Mouse (Mus musculus) spleen, postnatal 14 days (tissue): ENCODE data around the gene Alkbh7.

Experiments
- DNase-seq, 2 experiments: peaks; one replicate each; pipeline ENCODE4 v3.0.0; 2021 to 2022; ENCODE audit warnings: low spot score in 2 of 2

The Alkbh7 gene

DNA sequence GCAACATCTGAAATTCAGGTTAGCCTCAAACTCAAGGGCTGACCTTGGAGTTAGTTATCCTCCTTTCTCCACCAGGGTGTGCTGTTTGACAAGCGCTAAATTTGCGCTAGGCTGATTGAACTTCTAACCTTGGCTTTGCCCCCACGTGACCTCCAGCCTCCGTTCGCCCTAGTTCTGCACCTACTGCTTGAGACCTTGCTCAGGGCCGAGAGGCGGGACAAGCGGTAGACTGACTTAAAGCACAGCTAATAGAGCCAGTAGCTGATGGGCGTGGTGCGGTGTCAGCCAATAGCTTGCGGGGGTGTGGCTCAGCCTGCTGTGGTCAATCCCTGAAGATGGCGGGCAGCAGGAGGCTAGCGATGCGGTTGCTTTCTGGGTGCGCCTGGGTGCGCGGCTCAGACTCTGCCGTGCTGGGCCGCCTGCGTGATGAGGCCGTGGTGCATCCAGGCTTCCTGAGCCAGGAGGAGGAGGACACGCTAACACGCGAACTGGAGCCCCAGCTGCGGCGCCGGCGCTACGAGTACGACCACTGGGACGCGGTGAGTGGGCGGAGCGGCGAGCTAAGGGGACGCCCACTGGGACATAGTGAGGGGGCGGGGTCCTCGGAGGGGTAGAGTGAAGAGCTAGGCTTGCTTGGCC lies at the start of gene Alkbh7:
Alkbh7 (plus strand) TSS at position 311 of the 639 bp plus-strand sequence.
- DNase-seq, result peak; percentile 88 to 90

DNA sequence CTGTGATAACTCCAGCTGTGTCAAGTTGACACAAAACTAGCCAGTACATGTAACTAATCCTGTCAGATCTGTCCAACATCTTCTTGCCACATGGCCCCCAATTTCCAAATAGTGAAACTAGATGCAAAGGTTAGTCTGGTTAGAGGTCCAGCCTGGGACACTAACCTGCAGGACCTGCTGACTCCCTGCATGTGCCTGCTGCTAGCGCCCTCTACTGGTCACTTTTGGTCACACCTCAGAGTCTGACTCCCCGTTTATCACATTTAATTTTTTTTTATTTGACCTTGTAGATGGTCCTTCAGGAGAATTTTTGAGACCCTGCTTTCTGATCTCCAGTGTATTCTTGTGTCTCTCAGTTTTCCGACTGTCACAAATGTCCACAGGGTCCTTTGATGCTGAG lies 46.2 kb upstream of the Alkbh7 start:
- peak; percentile 28 to 56 for DNase-seq

DNA sequence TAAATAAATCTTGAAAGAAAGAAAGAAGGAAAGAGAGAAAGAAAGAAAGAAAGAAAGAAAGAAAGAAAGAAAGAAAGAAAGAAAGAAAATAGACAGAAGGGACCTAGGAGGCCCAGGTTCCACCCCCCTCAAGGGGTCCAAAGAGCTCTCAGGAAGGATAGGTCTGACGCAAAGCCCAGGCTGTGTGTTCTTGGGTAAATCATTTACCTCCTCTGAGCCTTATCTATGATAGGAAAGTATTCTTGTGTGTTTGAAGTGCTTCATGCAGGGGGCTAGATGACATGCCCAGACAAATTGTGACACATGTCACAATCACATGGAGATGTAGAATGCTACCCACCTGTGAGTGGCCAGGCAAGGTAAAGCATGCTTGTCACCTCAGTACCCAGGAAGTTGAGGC lies 44.5 kb upstream of the Alkbh7 start:
- DNase-seq, result no peak

DNA sequence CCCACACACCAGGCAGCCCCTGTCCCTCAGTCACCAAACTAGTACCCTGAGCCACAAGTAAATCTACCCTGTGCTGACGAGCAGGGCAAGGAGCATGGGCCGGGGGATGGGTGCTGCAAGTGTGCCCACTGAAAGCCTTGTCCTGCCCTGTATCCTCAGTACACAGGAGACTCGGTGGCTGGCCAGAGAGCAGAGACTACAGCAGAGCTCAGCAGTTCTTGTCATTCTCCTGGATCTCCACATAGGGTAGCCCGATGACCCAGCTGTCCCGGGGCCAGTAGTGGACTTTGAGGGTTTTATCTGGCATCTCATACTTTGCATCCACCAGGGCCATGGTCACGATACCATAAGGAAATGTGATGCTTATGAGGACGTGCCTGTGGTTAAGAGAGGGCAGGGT lies 42.3 kb upstream of the Alkbh7 start:
- no peak for DNase-seq

DNA sequence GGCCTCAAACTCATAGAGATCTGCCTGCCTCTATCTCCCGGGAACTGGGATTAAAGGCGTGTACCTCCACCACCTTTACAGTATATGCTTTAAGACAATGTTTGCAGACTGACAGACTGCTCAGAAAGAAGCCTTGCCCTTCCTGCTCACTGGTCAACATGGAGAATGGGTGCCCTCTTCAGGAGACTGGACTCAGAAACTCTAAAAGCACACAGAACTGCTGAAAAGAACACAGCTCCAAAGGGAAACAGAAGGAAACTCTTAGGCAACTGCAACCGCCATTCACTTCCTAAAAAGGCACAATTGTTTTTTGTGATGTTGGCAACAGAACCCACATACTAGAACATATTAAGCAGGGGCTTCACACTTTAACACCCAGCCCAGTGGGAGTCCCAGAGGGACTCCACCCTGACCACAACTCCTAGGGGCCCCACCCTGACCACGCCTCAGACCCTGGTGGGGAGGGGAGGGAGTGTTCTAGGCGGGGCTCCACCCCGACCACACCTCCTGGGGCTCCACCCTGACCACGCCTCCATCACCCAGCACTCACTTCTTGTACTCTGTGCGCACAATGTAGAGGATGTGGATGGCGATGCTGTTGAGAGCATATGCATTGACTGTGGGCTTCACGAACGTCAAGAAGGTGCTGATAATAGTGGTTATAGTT lies 39.2 kb upstream of the Alkbh7 start:
- DNase-seq, result peak; percentile 57 to 66

DNA sequence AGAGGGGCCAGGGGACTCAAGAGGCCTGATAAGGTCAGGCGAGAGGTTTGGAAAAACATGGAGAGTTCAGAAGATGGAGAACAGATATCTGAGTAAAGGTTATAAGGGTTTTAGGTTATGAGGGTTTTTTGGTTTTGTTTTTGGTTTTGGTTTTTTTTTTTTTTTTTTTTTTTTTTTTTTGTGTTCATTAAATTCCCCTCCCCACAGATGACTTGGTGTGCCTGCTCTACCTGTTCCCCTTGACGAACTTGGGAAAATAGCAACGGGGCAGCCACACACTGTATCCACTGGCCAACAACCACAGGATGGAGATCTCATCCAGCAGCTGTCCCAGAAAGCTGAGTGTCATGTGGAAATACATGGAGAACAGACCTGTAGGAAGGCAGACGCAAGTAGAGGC lies 38.5 kb upstream of the Alkbh7 start:
- DNase-seq, result no peak

DNA sequence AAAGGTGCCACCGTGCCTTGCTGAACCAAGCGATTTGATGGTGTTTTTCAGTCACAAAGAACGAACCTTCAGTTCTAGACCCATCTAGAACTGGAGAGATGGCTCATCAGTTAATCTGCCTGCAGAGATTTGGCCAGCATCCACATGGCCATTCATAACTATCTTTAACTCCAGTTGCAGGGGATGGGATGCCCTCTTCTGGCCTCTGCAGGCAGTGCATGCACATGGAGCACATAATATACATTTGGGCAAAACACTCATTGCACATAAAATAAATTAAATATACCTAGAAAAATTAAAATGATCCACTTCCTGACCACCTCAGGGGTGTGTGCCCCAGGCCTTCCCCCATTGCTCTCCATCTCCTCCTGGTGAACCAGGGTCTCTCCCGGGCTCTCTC lies 35.3 kb upstream of the Alkbh7 start:
- DNase-seq, result no peak

DNA sequence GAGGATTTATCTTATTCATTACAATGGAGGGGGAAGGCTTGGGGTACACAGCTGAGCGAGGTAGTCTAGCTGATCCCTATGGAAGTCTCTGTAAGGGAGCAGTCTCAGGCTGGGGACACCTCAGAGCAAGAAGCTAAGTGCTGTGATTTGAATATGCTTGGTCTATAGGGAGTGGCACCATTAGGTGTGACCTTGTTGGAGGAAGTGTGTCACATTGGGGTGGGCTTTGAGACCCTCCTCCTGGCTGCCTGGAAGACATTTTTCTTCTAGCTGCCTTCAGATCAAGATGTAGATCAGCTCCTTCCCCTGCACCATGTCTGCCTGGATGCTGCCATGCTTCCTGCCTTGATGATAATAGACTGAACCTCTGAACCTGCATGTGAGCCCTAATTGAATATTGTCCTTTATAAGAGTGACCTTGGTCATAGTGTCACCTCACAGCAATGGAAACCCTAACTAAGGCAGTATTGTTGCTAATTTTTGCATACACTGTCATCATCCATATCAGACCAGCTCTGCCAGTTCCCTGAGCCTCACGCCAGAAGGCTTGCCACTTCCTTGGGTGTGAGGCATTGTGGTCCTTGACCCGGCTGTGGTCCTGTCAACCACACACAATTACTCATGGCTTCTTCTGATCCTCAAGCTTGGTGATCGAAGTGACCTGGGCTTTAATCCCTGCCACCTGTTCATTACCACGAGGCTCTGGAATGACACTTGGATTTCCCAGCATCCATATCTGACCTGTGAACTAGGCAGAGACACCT lies 34.3 kb upstream of the Alkbh7 start:
- no peak for DNase-seq

DNA sequence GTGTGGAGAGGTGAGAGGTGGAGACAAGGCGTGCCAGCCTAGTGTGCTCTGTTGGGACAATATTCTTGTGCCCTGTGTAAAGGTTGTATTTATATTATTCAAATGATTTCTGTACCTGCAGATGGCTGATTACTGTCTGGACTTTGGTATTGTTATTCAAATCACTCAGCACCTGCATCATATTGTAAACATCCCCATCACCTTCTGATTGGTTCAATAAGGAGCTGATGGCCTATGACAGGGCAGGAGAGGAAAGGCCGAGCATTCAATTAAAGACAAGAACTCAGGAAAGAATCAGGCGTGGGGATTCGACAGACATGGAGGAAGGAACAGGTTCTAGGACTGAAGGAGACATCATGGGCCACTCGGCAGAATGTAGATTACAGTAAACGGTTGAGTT lies 33.5 kb upstream of the Alkbh7 start:
- DNase-seq, result no peak

DNA sequence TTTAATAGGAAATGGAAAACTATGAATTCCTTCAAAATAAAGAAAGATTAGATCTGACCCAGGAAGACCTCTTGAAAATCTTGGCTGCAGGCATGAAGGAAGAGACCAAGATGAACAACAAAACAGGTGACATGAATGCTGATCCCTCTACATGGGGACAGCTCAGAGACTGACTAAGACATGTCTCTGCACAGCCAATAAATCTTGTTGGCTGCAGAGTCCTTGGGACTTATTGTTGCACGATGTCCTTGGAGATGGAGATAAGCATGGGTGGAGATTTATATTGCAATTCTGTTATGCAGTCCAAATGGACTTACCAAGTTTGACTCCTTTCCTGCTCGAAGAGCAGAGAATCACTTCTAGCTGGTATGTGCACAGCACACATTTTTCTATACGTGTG lies 27.8 kb upstream of the Alkbh7 start:
- no peak for DNase-seq

DNA sequence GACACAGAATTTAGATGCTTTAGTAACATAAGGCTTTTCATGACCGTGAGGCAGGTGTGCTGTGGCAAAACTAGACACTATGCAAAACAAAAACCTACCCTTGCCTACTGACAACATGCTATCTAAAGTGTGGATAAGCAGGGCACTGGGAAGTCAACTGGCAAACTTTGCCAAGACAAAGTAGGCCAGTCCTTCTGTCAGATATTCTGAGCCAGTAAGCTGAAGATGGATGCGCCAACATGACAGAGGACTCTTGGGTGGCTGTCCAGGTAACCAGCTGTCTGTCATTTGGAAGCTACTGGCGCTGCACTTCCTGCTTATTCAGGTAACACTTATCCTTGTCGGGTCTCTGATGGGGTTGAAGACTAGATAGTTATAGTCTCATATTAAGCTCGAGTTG lies 27.1 kb upstream of the Alkbh7 start:
- DNase-seq, result no peak

DNA sequence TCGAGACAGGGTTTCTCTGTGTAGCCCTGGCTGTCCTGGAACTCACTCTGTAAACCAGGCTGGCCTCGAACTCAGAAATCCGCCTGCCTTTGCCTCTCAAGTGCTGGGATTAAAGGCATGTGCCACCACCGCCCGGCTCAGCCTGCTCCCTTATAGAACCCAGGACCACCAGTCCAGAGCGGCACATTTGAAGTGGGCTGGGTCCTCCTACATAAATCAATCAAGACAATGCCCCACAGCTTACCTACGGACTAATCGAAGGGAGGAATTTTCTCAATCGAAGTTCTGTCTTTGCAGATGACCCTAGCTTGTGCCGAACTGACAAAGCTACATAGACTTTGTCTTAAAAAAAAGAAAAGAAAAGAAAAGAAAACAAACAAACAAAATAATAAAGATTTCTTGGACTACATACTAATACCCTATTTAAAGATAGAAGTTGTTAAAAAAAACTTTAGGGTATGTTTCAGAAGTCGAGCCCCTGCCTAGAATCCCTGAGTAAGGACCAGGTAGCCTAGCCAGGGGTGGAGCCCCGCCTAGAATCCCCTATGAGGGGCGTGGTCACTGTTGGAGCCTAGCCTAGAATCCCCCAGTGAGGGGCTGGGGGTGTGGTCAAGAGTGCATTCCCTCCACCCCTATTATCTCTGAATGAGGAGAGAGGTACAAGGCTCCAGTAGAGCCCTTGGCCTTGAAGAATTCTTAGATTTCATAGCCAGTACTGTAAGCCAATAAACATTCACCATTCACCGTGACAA lies 23.0 kb upstream of the Alkbh7 start:
- DNase-seq, result no peak

DNA sequence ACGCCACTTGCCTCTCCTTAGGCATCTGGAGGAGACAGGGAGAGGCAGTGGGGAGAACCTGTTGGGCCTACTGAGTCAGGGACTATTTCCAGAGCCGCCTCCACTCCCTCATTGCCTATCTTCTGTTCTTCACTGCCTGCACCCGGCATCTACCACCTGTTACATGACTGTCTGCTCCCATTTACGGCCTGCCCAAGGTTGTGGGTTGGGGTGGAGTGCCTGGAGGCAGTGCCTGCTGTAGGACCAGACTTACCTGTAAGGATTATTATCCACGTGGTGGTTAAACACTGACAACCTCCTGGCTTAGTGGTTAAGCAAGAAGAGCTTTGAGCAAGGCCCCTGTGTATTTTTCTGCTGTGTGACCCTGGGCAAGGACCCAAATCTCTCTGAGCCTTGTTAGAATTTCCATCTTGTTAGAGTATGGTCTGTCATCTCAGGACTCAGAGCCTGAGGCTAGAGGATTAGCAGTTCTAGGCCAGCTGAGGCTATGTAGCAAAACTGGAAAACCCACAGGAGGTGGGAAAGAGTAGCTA lies 22.4 kb upstream of the Alkbh7 start:
- no peak for DNase-seq

DNA sequence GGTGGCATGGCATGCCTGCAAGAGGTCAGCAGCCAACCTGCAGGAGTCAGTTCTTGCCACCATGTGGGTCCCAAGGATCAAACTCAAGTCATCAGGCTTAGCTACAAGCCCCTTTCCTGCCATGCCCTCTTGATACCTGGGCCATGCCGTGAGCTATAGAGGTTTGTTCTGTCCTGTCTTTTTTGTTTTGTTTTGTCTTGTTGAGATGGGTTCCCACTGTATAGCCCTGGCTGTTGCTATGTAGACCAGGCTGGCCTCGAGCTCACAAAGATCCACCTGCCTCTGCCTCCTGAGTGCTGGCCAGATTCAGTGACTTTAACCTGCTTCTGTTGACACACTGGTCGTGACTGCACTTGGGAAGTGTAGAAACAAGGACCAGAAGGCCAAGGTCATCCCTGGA lies 21.7 kb upstream of the Alkbh7 start:
- no peak for DNase-seq

DNA sequence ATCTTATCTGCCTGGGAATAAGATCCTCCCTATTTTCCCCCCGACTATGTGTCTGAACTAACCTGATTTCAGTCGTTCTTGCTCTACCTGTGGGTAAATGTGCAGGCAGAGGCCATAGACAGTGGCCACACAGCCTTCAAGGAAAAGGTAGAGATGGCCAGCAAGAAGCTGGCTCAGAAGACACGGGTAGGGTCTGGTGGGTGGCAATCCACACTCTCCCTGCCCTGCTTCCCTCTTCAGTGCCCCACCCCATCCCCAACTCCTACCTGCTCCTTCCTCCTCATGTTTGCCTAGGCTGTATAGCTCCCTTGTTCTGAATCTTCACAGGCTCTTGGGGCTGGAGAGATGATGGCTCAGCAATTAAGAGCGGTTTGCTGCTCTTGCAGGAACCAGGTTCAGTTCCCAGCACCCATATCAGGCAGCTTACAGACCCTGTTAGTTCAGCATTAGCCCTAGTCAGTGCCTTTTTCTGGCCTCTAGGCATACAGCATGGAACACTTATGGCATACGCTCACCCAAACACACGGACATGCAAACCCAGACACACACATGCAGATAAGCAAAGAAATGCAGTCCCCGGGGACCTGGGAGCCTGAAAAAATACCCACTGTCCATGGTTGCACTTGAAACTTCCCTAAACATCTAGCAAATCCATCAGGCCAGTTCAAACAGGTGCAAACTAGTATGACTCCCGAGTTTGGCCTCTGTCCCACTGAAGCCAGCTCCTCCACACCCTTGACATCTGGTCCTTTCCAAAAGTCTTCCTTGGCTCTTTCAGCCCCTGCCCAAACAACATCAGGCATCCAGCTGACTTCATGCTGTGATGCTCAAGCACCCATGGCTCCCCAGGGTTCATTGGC lies 20.4 kb upstream of the Alkbh7 start:
- DNase-seq, result no peak

DNA sequence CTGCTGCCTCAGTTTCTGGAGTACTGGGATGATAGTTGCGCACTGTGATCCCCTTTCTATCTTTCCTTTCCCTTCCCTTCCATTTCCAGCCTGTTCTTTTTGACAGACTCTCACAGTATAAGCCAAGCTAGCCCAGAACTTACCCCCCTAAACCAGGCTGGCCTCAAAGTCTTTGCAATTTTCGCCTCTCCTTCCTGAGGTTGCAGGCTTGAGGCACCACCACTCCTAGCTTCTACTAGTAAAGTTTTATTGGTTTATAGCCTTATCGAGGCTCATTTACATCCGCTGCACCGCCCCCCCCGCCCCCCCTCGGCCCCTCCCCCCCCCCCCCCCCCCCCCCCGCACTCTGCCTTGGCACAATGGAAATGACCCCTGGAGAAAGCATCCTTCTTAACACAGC lies 17.6 kb upstream of the Alkbh7 start:
- DNase-seq, result no peak

DNA sequence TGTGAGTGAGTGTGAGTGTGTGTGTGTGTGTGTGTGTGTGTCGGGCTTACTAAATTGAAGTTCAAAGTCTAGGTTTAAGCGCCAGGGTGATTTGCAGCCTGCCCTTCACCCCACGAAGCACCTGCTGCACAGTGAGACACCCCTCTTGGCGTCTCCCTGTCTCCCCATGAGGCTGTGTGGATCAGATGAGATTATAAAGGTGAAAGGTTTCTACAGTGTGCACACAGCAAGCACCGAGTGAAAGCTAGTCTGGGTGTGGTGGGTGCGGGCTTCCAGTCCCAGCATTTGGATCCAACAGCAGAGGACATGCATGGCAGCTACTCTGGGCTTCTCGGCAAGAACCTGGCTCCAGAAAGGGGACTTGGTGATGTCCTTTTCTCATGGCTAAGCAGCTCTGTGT lies 16.1 kb upstream of the Alkbh7 start:
- DNase-seq, result no peak

DNA sequence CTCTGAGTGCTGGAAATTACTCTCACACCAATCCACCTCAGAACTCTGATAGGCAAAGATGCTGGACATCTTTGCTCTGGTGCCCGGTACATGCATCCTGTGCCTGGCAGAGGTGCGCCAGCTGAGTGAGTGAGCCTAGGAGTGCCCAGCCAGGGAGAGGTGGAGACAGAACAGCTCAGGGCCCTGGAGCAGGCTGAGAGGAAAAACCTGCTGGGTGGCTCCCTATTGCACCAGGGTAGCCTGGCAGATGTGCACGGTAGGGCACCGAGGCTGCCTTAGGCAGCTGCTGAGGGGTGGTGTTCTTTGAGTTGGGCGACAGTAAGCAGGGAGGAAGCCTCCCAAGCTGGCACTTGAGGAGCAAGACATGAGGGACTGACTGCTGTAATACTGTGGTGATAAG lies 15.1 kb upstream of the Alkbh7 start, which contains the start of gene Acer1:
Acer1 (minus strand) TSS at position 114 of the 400 bp plus-strand sequence.
- DNase-seq, result no peak

DNA sequence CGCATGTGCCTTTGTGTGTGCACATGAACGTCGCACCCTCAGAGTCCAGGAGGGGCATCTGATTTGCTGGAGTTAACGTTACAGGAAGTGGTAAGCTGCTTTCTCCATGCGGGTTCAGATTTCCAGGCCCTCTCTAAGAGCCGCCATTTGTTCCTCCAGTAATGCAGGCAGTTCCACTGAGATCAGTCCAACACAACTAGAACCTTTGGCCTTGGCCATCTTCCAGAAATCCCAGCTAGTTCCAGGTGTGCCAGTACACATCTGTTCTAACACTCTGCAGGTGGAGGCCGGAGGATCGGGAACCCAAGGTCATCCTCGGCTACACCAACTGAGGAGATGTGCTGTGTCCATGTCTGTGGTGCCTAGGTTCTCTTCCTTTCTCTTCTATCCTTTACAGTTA lies 12.3 kb upstream of the Alkbh7 start:
- DNase-seq, result no peak

DNA sequence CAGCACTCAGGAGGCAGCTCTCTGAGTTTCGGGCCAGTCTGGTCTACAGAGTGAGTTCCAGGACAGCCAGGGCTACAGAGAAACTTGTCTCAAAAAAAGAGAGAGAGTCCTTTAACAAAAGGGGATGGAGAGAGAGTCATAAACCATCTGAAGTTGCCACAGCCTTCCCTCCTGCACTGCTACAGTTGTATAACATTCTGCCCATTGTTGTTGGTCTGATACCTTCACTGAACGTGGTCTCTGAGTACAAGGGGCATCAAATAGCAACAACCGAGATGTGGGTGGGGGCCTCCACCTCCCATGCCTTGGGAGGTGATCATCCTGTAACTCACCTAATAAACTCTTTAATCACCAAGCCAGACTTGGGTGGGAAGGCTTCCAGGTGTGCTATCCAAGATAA lies 11.5 kb upstream of the Alkbh7 start:
- no peak for DNase-seq
